Mouse (Mus musculus) intestine, postnatal 0 days (tissue): ENCODE measurements at regions not wholly inside any gene's neighbourhood (a gene's known extent, or its start where the extent isn't known, plus 50 kb on each side); places are given as distances from the start of the nearest gene placed in this dataset.

ENCODE experiments used
- ATAC-seq: fragments of 200-750 bp; cut with Nextera tagmentation; 2 replicates; pipeline ENCODE4 v1.8.0; 2017; ENCODE audit warnings: mild to moderate bottlenecking, moderate TSS enrichment, moderate library complexity
- H3K27ac ChIP-seq: fragments of 300-500 bp; sonication (generic); 2 replicates; pipeline ENCODE4 v1.5.1; 2014; ENCODE audit warnings: mild to moderate bottlenecking, low read depth, low read length, moderate library complexity
- H3K27me3 ChIP-seq: fragments of 300-500 bp; sonication (generic); replicated peaks from 2 replicates; pipeline ENCODE4 v1.6.1; 2014; ENCODE audit warnings: low read length, mixed read lengths; ENCODE audit not compliant: control insufficient read depth, insufficient read depth
- H3K36me3 ChIP-seq: fragments of 300-500 bp; sonication (generic); 2 replicates; pipeline ENCODE4 v1.6.1; 2014; ENCODE audit warnings: mild to moderate bottlenecking, moderate library complexity; ENCODE audit not compliant: control insufficient read depth, insufficient read depth
- H3K4me1 ChIP-seq: fragments of 300-500 bp; sonication (generic); replicated peaks from 2 replicates; pipeline ENCODE4 v1.6.1; 2014; ENCODE audit warnings: antibody characterized with exemption, low read length, mixed read lengths; ENCODE audit not compliant: control insufficient read depth, insufficient read depth
- H3K4me2 ChIP-seq: fragments of 300-500 bp; sonication (generic); replicated peaks from 2 replicates; pipeline ENCODE4 v1.6.1; 2014; ENCODE audit warnings: low read depth, mild to moderate bottlenecking, moderate library complexity
- H3K4me3 ChIP-seq: fragments of 300-500 bp; sonication (generic); 2 replicates; pipeline ENCODE4 v1.5.1; 2014; ENCODE audit warnings: low read depth, low read length
- H3K9ac ChIP-seq: fragments of 300-500 bp; sonication (generic); 2 replicates; pipeline ENCODE4 v1.6.1; 2014; ENCODE audit warnings: mild to moderate bottlenecking, low read depth, low read length
- H3K9me3 ChIP-seq: fragments of 300-500 bp; sonication (generic); 2 replicates; pipeline ENCODE4 v1.6.1; 2016; ENCODE audit warnings: mixed run types; ENCODE audit not compliant: control insufficient read depth
- CTCF ChIP-seq: sonication (generic); IDR thresholded peaks from 2 replicates; pipeline ENCODE4 v1.5.1; 2016; ENCODE audit warnings: low read depth, mild to moderate bottlenecking, control low read depth, antibody characterized with exemption, moderate library complexity
- whole genome bisulfite sequencing: fragments of 180-500 bp; shearing (Covaris S2); extraction: QIAGEN DNeasy Blood & Tissue Kit; methylation state at CpG from one replicate; pipeline ENCODE4 v1.1.7; 2014; 5-methylcytosine and 5-hydroxymethylcytosine counted together

GRCm38 (mm10) chr13:16498052-16498451 is 486.4 kb downstream of the Inhba start:
- no peak overlapping the region for H3K27ac ChIP-seq
- no peak for TF ChIP-seq CTCF
- H3K36me3 ChIP-seq: no peaks in the 10 kb centered on the region
- 51% methylated on average over 1 of the region's 1 CpGs for WGBS
- ATAC-seq: no peak
- H3K9ac ChIP-seq: no peak overlapping the region
- no peaks in the 10 kb centered on the region for H3K27me3 ChIP-seq
- H3K4me3 ChIP-seq: no peak overlapping the region
- no peaks in the 10 kb centered on the region for H3K9me3 ChIP-seq
- no peaks in the 10 kb centered on the region for H3K4me1 ChIP-seq
- H3K4me2 ChIP-seq: no peak overlapping the region

DNA sequence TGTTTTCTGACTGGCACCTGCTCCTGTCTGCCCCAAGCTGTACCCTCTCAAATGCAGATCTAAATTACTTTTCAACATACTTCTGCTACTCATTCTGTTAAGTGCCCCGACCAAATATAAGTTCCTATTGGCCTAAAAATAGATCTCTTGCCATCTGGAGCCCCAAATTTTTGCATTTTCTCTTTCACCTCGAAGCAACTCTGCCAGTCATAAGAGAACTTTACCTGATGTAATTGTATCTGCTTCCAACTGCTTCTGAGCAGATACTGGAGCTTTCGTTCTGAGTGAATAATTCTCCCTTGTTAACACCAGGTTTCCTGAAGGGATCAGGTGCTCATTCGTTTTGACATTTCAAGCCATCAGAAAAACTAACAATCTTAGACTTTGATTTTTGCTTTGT is 501.2 kb downstream of the Inhba start:
- Histone ChIP-seq H3K27me3 (no peaks in the 10 kb centered on the region), H3K9ac (no peak overlapping the region), H3K4me3 (no peak overlapping the region), H3K27ac (no peak overlapping the region), H3K9me3 (no peaks in the 10 kb centered on the region), H3K4me2 (no peak overlapping the region), H3K36me3 (no peaks in the 10 kb centered on the region), H3K4me1 (no peaks in the 10 kb centered on the region)
- ATAC-seq: no peak
- WGBS: 61% methylated on average over 4 of the region's 4 CpGs
- TF ChIP-seq CTCF: no peak

- H3K9me3 ChIP-seq: no peaks in the 10 kb centered on the region
- H3K4me2 ChIP-seq: no peak overlapping the region
- no peaks in the 10 kb centered on the region for H3K36me3 ChIP-seq
- TF ChIP-seq CTCF: no peak
- H3K27me3 ChIP-seq: no peaks in the 10 kb centered on the region
- ATAC-seq: no peak
- H3K9ac ChIP-seq: no peak overlapping the region
- H3K27ac ChIP-seq: no peak overlapping the region
- H3K4me1 ChIP-seq: no peaks in the 10 kb centered on the region
- H3K4me3 ChIP-seq: no peak overlapping the region
Measured at GRCm38 (mm10) chr13:16515195-16515594, 503.5 kb downstream of the Inhba start.

- Histone ChIP-seq H3K4me2 (no peak overlapping the region), H3K36me3 (no peaks in the 10 kb centered on the region), H3K4me1 (no peaks in the 10 kb centered on the region), H3K9ac (no peak overlapping the region), H3K27ac (no peak overlapping the region), H3K27me3 (no peaks in the 10 kb centered on the region), H3K4me3 (no peak overlapping the region), H3K9me3 (no peaks in the 10 kb centered on the region)
- ATAC-seq: no peak
- 65% methylated on average over 5 of the region's 5 CpGs for WGBS
- no peak for TF ChIP-seq CTCF
Measured at GRCm38 (mm10) chr13:16529036-16529435, 517.4 kb downstream of the Inhba start.

DNA sequence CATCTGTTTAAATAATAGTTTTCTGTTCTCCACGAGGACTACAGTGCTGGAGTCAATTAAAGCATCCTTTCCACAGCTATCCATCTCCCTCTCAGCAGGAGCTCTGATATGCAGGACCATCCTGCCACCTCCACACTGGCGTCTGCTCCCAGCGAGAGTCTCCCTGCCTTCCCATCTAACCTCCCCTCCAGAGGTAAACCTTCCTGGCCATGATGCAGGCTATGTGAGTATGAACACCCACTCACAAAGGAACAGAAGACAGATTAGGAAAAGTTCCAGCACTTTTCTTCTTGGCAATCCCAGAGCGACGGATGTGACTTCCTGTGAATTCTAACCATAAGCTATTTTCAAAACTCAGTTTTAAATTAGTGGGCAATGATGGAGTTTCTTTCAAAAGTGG is 532.1 kb downstream of the Inhba start:
- Histone ChIP-seq H3K4me3 (no peak overlapping the region), H3K27me3 (no peaks in the 10 kb centered on the region), H3K4me1 (no peaks in the 10 kb centered on the region), H3K9ac (no peak overlapping the region), H3K27ac (no peak overlapping the region), H3K36me3 (no peaks in the 10 kb centered on the region), H3K9me3 (no peaks in the 10 kb centered on the region), H3K4me2 (no peak overlapping the region)
- no peak for TF ChIP-seq CTCF
- 59% methylated on average over 5 of the region's 5 CpGs for WGBS
- ATAC-seq: no peak

- Histone ChIP-seq H3K9ac (no peak overlapping the region), H3K27ac (no peak overlapping the region), H3K4me2 (no peak overlapping the region)
Measured at GRCm38 (mm10) chr13:16550060-16550459, 538.4 kb downstream of the Inhba start.

GRCm38 (mm10) chr13:16564988-16565387 is 553.3 kb downstream of the Inhba start:
- no peaks in the 10 kb centered on the region for H3K27me3 ChIP-seq
- H3K36me3 ChIP-seq: no peaks in the 10 kb centered on the region
- H3K27ac ChIP-seq: no peak overlapping the region
- no peaks in the 10 kb centered on the region for H3K4me1 ChIP-seq
- no peaks in the 10 kb centered on the region for H3K9me3 ChIP-seq
- WGBS: 71% methylated on average over 1 of the region's 1 CpGs
- H3K4me3 ChIP-seq: no peak overlapping the region
- TF ChIP-seq CTCF: no peak
- H3K9ac ChIP-seq: no peak overlapping the region
- no peak overlapping the region for H3K4me2 ChIP-seq
- ATAC-seq: no peak

More at GRCm38 (mm10) chr13:16550060-16550459, 538.4 kb downstream of the Inhba start:
- no peaks in the 10 kb centered on the region for H3K27me3 ChIP-seq
- TF ChIP-seq CTCF: no peak
- H3K4me1 ChIP-seq: no peaks in the 10 kb centered on the region
- H3K9me3 ChIP-seq: no peaks in the 10 kb centered on the region
- H3K36me3 ChIP-seq: no peaks in the 10 kb centered on the region
- no peak overlapping the region for H3K4me3 ChIP-seq
- no peak for ATAC-seq
